Mouse (Mus musculus) cortical plate, adult 2 months (tissue): ENCODE results near the gene Commd4. TPM values are rescaled to one million over a fixed set of nuclear protein-coding genes. Genes with fewer than 3 reads are reported as not detected.
"Not testable (repeated sequence)": the region's sequence is repeated elsewhere in the genome, so short reads cannot be mapped to it uniquely, and the experiment has no call there.

Experiments
- H3K27ac ChIP-seq: fragments of 200-500 bp; 2 replicates; pipeline ENCODE4 v1.5.1; 2012; ENCODE audit warnings: low read length, control low read depth, inconsistent platforms; ENCODE audit not compliant: insufficient read depth
- H3K4me1 ChIP-seq: fragments of 200-500 bp; 2 replicates; pipeline ENCODE4 v1.6.1; 2011; ENCODE audit warnings: low read length; ENCODE audit not compliant: control insufficient read depth, insufficient read depth
- H3K4me3 ChIP-seq: fragments of 200-500 bp; 2 replicates; pipeline ENCODE4 v1.5.1; 2011; ENCODE audit warnings: mild to moderate bottlenecking, low read length, control low read depth; ENCODE audit not compliant: insufficient read depth
- CTCF ChIP-seq: fragments of 200-500 bp; IDR thresholded peaks from 2 replicates; pipeline ENCODE4 v1.5.1; 2011; ENCODE audit warnings: mild to moderate bottlenecking, control low read depth, low read length; ENCODE audit not compliant: insufficient read depth; ENCODE audit errors: extremely low read depth
- POLR2A ChIP-seq: fragments of 200-500 bp; IDR thresholded peaks from 2 replicates; pipeline ENCODE4 v1.6.1; 2011; ENCODE audit warnings: mild to moderate bottlenecking, low read length, control low read depth; ENCODE audit not compliant: insufficient read depth; ENCODE audit errors: extremely low read depth
- polyA plus RNA-seq: library from polyadenylated mRNA; depleted of rRNA; stranded (reverse); fragments of >200 nt; gene quantifications from 2 replicates; pipeline ENCODE4 v1.2.3, GENCODE M21; 2012; rRNA removed

Gene Commd4
- 184 and 186 TPM in 2 replicates for polyA plus RNA-seq

DNA sequence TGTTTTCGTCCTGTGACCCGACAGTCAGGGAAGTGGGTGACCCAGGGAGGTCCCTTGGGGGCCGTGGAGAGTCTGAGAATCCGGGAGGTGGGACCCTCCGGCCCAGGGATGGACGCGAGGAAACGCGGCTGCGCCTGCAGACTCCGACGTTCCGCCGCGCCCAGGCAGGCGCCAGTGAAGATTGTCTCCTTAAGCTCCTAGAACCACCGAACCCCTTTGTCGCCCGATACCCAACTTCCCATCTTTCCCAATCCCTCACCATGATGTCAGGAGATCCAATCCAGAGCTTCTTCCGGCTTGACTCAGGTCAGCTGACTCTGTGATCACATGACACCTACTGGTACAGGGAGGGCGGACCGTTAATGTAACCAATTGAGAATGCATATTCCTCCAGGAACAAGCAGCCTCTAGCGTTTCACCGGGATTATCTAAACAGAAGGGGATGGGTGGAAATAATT, at the start of gene Commd4:
TSS of gene Commd4 (minus strand) at position 319 of the 458 bp plus-strand sequence.
- TF ChIP-seq POLR2A, result peak; percentile 92
- no peak for TF ChIP-seq CTCF
- peaks cover 6% of the 10 kb centered on the region for H3K4me1 ChIP-seq
- H3K4me3 ChIP-seq, result peak within 1 kb of the TSS; percentile 78
- H3K27ac ChIP-seq, result peak within 1 kb of the TSS; percentile 13; the same call in 1 of the 2 replicates

DNA sequence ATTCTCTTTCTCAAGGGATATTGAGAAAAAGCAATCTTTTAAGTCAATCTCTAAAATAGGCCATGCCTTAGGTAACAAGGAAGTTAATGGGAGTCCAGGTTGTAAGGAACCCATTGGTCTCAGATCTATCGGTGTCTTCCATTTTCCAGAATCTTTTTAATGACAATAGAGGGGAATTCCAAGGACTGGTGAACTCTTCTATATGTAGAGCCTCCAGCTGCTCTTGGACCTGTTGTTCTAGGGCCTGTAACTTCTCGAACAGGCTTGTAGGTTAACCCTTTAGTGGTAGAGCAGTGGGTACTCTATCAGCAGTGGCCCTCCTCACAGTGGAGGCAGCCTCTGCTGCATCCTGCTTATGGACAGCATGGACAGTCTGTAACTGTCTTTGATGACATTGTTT, 48.8 kb upstream of the Commd4 start:
- TF ChIP-seq POLR2A (no peak), CTCF (no peak)
- no peaks in the 10 kb centered on the region for H3K4me1 ChIP-seq
- no peak overlapping the region for H3K4me3 ChIP-seq
- no peak overlapping the region for H3K27ac ChIP-seq

DNA sequence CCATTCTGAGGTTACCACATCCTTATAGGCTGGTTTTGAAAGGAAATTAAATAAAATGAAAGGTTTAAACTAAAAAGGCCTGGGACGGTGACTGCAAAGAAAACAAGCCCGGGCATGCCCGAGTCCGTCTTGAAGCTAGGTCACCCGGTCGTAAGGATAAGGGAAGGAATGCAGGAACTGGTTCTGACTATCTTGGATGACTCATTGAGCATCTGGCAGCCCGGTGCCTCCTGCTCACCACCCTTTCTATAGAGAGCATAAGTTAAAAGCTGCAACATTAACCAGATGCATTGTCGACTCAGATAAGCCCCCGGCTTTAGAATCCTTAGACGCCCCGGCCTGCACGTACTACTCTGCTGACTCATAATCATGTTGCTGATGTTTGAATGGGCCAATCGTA, 45.4 kb upstream of the Commd4 start:
- H3K4me3 ChIP-seq, H3K27ac ChIP-seq, H3K4me1 ChIP-seq: not testable (repeated sequence)

DNA sequence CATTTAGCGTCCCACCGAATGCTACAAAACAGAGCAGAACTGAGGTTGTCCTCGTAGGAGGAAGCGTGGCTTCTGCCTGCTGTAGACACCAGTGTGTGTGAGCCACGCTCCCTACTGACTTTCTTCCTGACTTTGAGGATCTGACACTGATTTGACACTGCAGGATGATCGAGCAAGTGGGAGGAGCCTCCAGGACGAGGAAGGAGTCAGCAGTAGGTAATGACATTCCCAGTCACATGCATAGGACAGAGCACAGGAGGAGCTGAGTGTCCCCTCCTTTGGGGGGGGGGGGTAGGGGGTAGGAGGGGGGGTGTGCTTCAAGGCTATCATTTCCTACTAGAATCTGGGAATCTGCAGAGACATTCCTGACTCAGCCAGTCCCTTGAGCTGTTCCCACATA, 44.9 kb upstream of the Commd4 start:
- Histone ChIP-seq H3K4me3 (no peak overlapping the region), H3K27ac (no peak overlapping the region), H3K4me1 (no peaks in the 10 kb centered on the region)
- no peak for TF ChIP-seq POLR2A

DNA sequence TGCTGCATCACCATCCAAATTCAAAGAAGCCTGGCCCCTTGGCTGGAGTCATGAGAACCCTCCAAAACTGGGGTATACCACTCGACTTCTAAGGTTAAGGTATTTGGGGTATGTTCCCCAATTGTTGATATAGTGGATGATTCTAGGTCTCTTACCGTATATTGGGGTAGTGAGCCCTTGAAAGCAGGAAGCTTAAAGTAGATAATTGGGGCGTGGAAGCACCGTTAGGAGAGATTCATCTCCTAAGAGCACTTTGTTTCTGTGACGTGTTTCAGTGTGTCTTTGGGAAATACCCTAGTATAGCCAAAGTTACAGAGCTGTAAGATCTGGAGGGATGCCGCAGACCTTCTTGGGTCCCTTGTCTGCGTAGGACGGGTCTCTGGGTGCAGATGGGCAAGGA, 39.3 kb upstream of the Commd4 start:
- TF ChIP-seq POLR2A, result no peak
- TF ChIP-seq CTCF, result no peak
- Histone ChIP-seq H3K4me3 (no peak overlapping the region), H3K4me1 (no peaks in the 10 kb centered on the region), H3K27ac (no peak overlapping the region)

DNA sequence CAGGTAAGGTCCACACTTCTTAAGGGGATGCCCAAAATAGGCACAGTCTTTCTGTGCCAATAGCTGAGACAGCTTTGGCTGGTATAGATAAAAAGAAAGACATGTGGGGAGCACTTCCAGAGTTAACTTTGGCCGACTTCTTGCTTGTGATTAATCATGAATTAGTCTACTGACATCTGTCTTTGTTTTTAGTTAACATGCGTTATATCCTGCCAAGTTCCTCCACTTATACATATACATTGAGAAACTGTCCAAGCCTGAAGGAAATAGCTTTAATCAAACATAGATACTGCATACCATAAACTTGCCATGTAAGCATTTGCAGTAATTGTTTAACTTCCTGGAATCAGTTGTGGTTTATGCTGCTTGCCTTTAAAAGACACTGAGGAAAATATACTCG, 38.6 kb upstream of the Commd4 start:
- H3K27ac ChIP-seq, result no peak overlapping the region
- H3K4me3 ChIP-seq, result no peak overlapping the region
- TF ChIP-seq CTCF (no peak), POLR2A (no peak)

DNA sequence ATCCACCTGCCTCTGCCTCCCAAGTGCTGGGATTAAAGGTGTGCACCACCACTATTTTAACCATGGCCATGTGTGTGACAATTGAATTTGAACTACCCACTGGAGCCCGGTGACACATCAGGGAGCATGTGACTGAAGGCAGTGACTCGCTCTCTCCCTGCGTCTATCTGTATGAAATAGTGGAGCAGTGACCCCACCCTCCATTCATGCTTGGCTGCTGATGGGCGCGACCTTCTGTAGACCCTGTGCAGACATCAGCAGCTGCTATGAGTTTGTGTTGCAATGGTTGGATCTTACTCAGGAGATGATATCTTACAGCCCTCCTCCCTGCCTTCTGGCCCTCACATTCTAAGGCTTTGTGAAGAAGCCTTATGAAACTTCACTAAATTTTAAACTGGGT, 10.3 kb upstream of the Commd4 start:
- TF ChIP-seq POLR2A, result no peak
- TF ChIP-seq CTCF, result no peak
- Histone ChIP-seq H3K4me1 (no peaks in the 10 kb centered on the region), H3K27ac (no peak overlapping the region), H3K4me3 (no peak overlapping the region)

More for the DNA sequence above, 38.6 kb upstream of the Commd4 start:
- H3K4me1 ChIP-seq, result no peaks in the 10 kb centered on the region

DNA sequence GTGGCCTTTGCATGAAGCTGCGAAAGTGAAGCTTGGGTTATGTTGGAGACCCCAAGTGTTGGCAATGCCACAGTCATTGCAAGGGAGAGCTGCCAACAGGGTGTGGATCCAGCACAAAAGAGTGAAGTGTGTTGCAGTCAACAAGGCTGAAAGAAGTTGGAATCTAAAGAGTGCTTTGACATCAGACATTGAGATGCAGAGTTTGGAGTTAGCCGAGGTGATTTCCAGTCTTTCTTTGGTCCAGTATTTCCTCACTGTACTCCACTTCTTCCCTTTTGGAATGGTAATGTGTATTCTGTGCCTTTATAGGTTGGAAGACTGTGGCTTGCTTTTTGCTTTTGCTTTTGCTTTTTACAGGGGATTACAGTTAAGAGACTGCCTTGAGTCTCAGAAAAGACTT, 8.0 kb upstream of the Commd4 start:
- TF ChIP-seq POLR2A (no peak), CTCF (no peak)
- Histone ChIP-seq H3K4me1 (no peaks in the 10 kb centered on the region), H3K4me3 (no peak overlapping the region), H3K27ac (no peak overlapping the region)

DNA sequence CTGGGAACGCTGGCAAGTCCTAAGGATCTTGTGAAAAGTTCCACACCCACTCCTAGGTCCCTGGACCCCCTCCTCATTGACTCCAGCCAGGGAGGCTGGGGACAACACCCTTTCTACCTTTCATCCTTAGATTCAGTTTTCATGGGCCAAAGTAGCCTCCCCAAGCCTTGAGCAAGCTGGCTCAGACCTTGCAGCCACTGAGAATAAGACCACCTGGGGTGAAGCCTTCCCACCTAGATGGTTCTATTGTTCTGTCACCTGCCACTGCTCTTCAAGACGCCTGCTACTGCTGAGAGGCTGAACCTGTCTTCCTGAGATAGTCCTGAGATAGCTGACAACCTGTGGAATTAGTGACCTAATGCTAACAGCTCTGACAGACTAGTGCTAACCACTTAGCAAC, 5.0 kb upstream of the Commd4 start:
- no peak overlapping the region for H3K4me3 ChIP-seq
- TF ChIP-seq CTCF, result no peak
- no peak for TF ChIP-seq POLR2A
- no peak overlapping the region for H3K27ac ChIP-seq
- no peaks in the 10 kb centered on the region for H3K4me1 ChIP-seq

DNA sequence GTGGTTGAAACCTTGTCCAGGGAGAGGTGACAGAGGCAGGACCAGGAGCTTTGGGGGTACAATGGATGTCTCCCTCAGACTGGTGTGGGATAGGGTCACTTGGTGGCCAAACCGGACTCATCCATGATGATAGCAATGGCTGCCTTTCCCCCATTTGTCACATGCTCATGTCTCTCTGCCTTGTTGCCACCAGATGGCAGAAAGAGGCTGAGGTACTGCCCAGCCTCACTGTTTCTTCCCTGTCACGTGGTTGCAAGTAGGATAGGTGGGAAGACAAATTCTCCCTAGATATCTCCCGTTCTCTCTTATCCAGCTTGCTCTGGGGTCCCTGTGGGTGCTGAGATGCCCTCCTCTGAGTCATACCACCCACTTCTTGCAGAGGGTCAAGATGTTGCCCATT, 4.4 kb upstream of the Commd4 start:
- H3K27ac ChIP-seq, result no peak overlapping the region
- no peak overlapping the region for H3K4me3 ChIP-seq
- H3K4me1 ChIP-seq, result no peaks in the 10 kb centered on the region
- TF ChIP-seq POLR2A, result no peak
- peak; percentile 72 for TF ChIP-seq CTCF

DNA sequence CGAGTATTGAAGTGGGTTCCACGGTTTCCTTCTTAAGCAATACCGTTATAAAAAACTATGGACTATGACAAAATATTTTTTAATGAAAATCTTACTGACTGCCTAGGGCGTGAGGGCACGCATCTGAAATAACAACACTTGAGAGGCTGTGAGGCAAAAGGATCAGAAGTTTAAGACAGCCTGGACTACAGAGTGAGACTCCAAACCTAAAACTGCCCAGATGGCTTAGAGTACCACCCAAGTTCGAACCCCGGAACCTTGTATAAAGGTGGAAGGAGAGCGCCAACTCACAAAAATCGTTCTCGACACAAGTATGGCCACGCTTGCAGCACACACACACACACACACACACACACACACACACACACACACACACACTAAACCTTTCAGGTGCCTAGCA, 375 bp upstream of the Commd4 start:
- peaks cover 6% of the 10 kb centered on the region for H3K4me1 ChIP-seq
- peak overlapping the region; percentile 78 for H3K4me3 ChIP-seq
- TF ChIP-seq POLR2A (no peak), CTCF (no peak)
- H3K27ac ChIP-seq, result no peak overlapping the region
